Mouse (Mus musculus) embryonic facial prominence, embryonic 15.5 days (tissue): ENCODE data around the gene Fbxl20. TPM values are rescaled to one million over a fixed set of nuclear protein-coding genes. Genes with fewer than 3 reads are reported as not detected.
A peak's percentile ranks its signal among the peaks of the same experiment; 100 is the strongest.
"Not testable (repeated sequence)": the region's sequence is repeated elsewhere in the genome, so short reads cannot be mapped to it uniquely, and the experiment has no call there.

Source experiments
- ATAC-seq: fragments of 200-750 bp; cut with Nextera tagmentation; 2 replicates; pipeline ENCODE4 v1.8.0; 2017; ENCODE audit warnings: low read depth, moderate TSS enrichment; ENCODE audit not compliant: insufficient number of reproducible peaks, low FRiP score, low TSS enrichment
- H3K27ac ChIP-seq: fragments of 300-500 bp; sonication (generic); replicated peaks from 2 replicates; pipeline ENCODE4 v1.5.1; 2015; ENCODE audit warnings: mild to moderate bottlenecking, inconsistent platforms
- H3K27me3 ChIP-seq: fragments of 300-500 bp; sonication (generic); 2 replicates; pipeline ENCODE4 v1.6.1; 2015; ENCODE audit warnings: inconsistent platforms
- H3K36me3 ChIP-seq: fragments of 300-500 bp; sonication (generic); 2 replicates; pipeline ENCODE4 v1.6.1; 2015; ENCODE audit warnings: mild to moderate bottlenecking, inconsistent platforms
- H3K4me1 ChIP-seq: fragments of 300-500 bp; sonication (generic); 2 replicates; pipeline ENCODE4 v1.6.1; 2015; ENCODE audit warnings: inconsistent platforms
- H3K4me2 ChIP-seq: fragments of 300-500 bp; sonication (generic); replicated peaks from 2 replicates; pipeline ENCODE4 v1.6.1; 2015; ENCODE audit warnings: mild to moderate bottlenecking, inconsistent platforms
- H3K4me3 ChIP-seq: fragments of 300-500 bp; sonication (generic); replicated peaks from 2 replicates; pipeline ENCODE4 v1.5.1; 2015; ENCODE audit warnings: mild to moderate bottlenecking, inconsistent platforms
- H3K9ac ChIP-seq: fragments of 300-500 bp; sonication (generic); 2 replicates; pipeline ENCODE4 v1.6.1; 2015; ENCODE audit warnings: inconsistent platforms
- H3K9me3 ChIP-seq: fragments of 300-500 bp; sonication (generic); replicated peaks from 2 replicates; pipeline ENCODE4 v1.6.1; 2016; ENCODE audit warnings: inconsistent platforms
- WGBS: fragments of 180-500 bp; shearing (Covaris S2); methylation state at CpG from one replicate; pipeline ENCODE4 v1.1.7; 2015; 5-methylcytosine and 5-hydroxymethylcytosine counted together
- polyA plus RNA-seq: library from polyadenylated mRNA; unstranded; fragments of >200 nt; fragmentation: Nextera tagmentation; extraction: Ambion mirVana; gene quantifications from 2 replicates; pipeline ENCODE4 v1.2.1, GENCODE M21; 2015

Fbxl20 gene
- polyA plus RNA-seq = 22.0 and 24.0 TPM in 2 replicates

GRCm38 (mm10) chr11:98149786-98150624, at the start of gene Fbxl20:
Fbxl20 (minus strand) TSS chr11:98150403.
- under 1% methylated on average over 54 of the region's 65 CpGs for WGBS
- Histone ChIP-seq H3K9ac (peak within 1 kb of the TSS; percentile 73), H3K4me3 (peak within 1 kb of the TSS; percentile 80)

GRCm38 (mm10) chr11:98192901-98193805, 43.0 kb upstream of the Fbxl20 start, which contains the start of gene Med1:
Med1 (minus strand) TSS chr11:98193293.
- Histone ChIP-seq H3K9ac (peak within 1 kb of the TSS; percentile 87), H3K4me1 (peaks cover 14% of the 10 kb centered on the region), H3K27me3 (no peaks in the 10 kb centered on the region), H3K9me3 (no peaks in the 10 kb centered on the region), H3K27ac (peak within 1 kb of the TSS; percentile 96), H3K36me3 (peaks cover 19% of the 10 kb centered on the region), H3K4me3 (peak within 1 kb of the TSS; percentile 89), H3K4me2 (peak within 1 kb of the TSS; percentile 73)
- under 1% methylated on average over 53 of the region's 53 CpGs for WGBS
- peak; percentile 94 for ATAC-seq

More at GRCm38 (mm10) chr11:98149786-98150624, at the start of gene Fbxl20:
- peak within 1 kb of the TSS; percentile 89 for H3K4me2 ChIP-seq
- peak within 1 kb of the TSS; percentile 91 for H3K27ac ChIP-seq
- peak; percentile 85 for ATAC-seq
- peaks cover 14% of the 10 kb centered on the region for H3K4me1 ChIP-seq
- H3K9me3 ChIP-seq = no peaks in the 10 kb centered on the region
- H3K36me3 ChIP-seq = peaks cover 12% of the 10 kb centered on the region
- H3K27me3 ChIP-seq = no peaks in the 10 kb centered on the region

GRCm38 (mm10) chr11:98190820-98191219, 40.6 kb upstream of the Fbxl20 start:
- Histone ChIP-seq H3K4me1 (peaks cover 14% of the 10 kb centered on the region), H3K4me2 (no peak overlapping the region), H3K36me3 (peaks cover 34% of the 10 kb centered on the region), H3K9me3 (no peaks in the 10 kb centered on the region), H3K27me3 (no peaks in the 10 kb centered on the region), H3K27ac (no peak overlapping the region), H3K4me3 (no peak overlapping the region), H3K9ac (no peak overlapping the region)
- 76% methylated on average over 5 of the region's 5 CpGs for WGBS
- ATAC-seq = no peak

GRCm38 (mm10) chr11:98187640-98188395, 37.6 kb upstream of the Fbxl20 start:
- Histone ChIP-seq H3K4me2 (no peak overlapping the region), H3K36me3 (peaks cover 62% of the 10 kb centered on the region), H3K27ac (no peak overlapping the region), H3K4me3 (no peak overlapping the region), H3K27me3 (no peaks in the 10 kb centered on the region), H3K9ac (no peak overlapping the region), H3K4me1 (peaks cover 9% of the 10 kb centered on the region), H3K9me3 (no peaks in the 10 kb centered on the region)
- no peak for ATAC-seq
- WGBS = 93% methylated on average over 9 of the region's 9 CpGs

- H3K4me2 ChIP-seq, H3K4me1 ChIP-seq, H3K9me3 ChIP-seq, H3K27ac ChIP-seq, ATAC-seq, H3K27me3 ChIP-seq, H3K4me3 ChIP-seq, H3K9ac ChIP-seq: not testable (repeated sequence)
- 79% methylated on average over 3 of the region's 3 CpGs for WGBS
- peaks cover 79% of the 10 kb centered on the region for H3K36me3 ChIP-seq
Observed at GRCm38 (mm10) chr11:98182149-98182548, 31.9 kb upstream of the Fbxl20 start.

GRCm38 (mm10) chr11:98168400-98168799, 18.2 kb upstream of the Fbxl20 start:
- Histone ChIP-seq H3K9ac (no peak overlapping the region), H3K9me3 (no peaks in the 10 kb centered on the region), H3K4me2 (no peak overlapping the region), H3K36me3 (peaks cover 76% of the 10 kb centered on the region), H3K4me1 (no peaks in the 10 kb centered on the region), H3K27me3 (no peaks in the 10 kb centered on the region), H3K4me3 (no peak overlapping the region), H3K27ac (no peak overlapping the region)
- WGBS = 84% methylated on average over 1 of the region's 1 CpGs
- no peak for ATAC-seq

- 86% methylated on average over 6 of the region's 6 CpGs for WGBS
- Histone ChIP-seq H3K36me3 (peaks cover 58% of the 10 kb centered on the region), H3K9ac (no peak overlapping the region), H3K27me3 (no peaks in the 10 kb centered on the region), H3K9me3 (no peaks in the 10 kb centered on the region), H3K27ac (no peak overlapping the region), H3K4me3 (no peak overlapping the region), H3K4me1 (no peaks in the 10 kb centered on the region), H3K4me2 (no peak overlapping the region)
- no peak for ATAC-seq
Observed at GRCm38 (mm10) chr11:98155094-98155493, 4.9 kb upstream of the Fbxl20 start.

- H3K4me1 ChIP-seq = peaks cover 14% of the 10 kb centered on the region
- no peak overlapping the region for H3K9ac ChIP-seq
- H3K27me3 ChIP-seq = no peaks in the 10 kb centered on the region
- H3K4me3 ChIP-seq = peak overlapping the region; percentile 80
- H3K9me3 ChIP-seq = no peaks in the 10 kb centered on the region
- ATAC-seq = no peak
- H3K4me2 ChIP-seq = peak overlapping the region; percentile 89
- peaks cover 19% of the 10 kb centered on the region for H3K36me3 ChIP-seq
- H3K27ac ChIP-seq = no peak overlapping the region
- 5% methylated on average over 10 of the region's 10 CpGs for WGBS
Observed at GRCm38 (mm10) chr11:98150625-98151156, 488 bp upstream of the Fbxl20 start.

GRCm38 (mm10) chr11:98149304-98149750, 876 bp downstream of the Fbxl20 start:
- Histone ChIP-seq H3K27ac (peak overlapping the region; percentile 91), H3K9ac (peak overlapping the region; percentile 73), H3K9me3 (no peaks in the 10 kb centered on the region), H3K4me3 (peak overlapping the region; percentile 80), H3K27me3 (no peaks in the 10 kb centered on the region), H3K4me2 (peak overlapping the region; percentile 89), H3K4me1 (peaks cover 14% of the 10 kb centered on the region), H3K36me3 (peaks cover 6% of the 10 kb centered on the region; the same call in 1 of the 2 replicates)
- WGBS = under 1% methylated on average over 42 of the region's 57 CpGs
- peak; percentile 89 for ATAC-seq

GRCm38 (mm10) chr11:98148551-98149301, 1.5 kb downstream of the Fbxl20 start:
- no peaks in the 10 kb centered on the region for H3K9me3 ChIP-seq
- peak overlapping the region; percentile 73 for H3K9ac ChIP-seq
- H3K4me3 ChIP-seq = peak overlapping the region; percentile 80
- no peaks in the 10 kb centered on the region for H3K27me3 ChIP-seq
- peaks cover 2% of the 10 kb centered on the region; the same call in 1 of the 2 replicates for H3K36me3 ChIP-seq
- peaks cover 14% of the 10 kb centered on the region for H3K4me1 ChIP-seq
- H3K4me2 ChIP-seq = peak overlapping the region; percentile 89
- 1% methylated on average over 45 of the region's 45 CpGs for WGBS
- ATAC-seq = no peak
- peak overlapping the region; percentile 91 for H3K27ac ChIP-seq
